Mouse (Mus musculus) MN1 (cell line): ENCODE measurements around the gene Fbp2.

Source experiments
- DNase-seq: peaks from one replicate; pipeline ENCODE4 v3.0.0-alpha.2; 2016; ENCODE audit warnings: low spot score

Fbp2 gene

DNA sequence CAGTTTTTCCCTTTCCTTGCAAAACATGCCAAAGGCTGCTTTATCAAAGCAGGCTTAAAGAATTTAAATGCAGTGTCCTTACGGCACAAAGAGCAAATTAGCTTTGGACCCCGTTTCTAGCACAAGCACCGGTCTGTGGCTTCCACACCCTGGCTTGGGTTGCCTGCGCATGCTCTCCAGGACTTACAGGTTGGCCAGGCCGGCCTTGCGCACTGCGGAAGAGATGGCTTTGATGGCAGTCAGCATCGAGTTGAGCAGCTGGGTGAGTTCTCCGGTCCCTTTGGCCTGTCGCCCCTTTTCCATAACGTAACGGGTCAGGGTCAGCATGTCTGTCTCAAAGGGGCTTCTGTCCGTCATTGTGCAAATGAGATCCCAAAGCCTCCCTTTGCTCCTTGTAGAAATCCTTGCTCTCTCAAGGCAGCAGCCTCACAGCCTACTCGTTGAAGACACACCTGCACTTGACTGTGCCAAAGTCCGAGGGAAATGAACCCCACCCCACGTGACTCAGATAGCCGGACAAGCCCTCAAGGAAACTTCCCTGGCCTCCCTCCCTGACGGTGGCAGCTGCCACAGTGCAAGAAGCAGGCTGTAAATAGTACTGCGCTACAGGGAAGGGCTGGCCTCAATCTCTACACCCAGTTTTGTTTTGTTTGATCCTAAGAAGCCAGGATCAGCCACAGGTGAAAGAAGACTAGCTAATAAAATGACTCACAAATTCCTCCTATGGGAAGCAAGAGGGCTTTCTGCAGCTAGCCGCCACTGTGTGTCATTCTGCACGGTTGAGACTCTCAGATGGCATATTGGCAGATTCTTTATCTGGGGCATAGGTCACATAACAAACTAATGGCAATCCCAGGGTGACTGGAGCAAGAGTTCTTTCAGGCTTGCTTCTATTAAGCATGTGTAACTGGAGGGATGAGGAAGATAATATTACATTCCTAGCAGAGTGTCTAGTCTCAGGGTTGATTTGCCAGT, at the start of gene Fbp2:
Gene Fbp2, minus strand, starts transcription at position 482 of the 975 bp plus-strand sequence.
- peak; percentile 25 for DNase-seq

DNA sequence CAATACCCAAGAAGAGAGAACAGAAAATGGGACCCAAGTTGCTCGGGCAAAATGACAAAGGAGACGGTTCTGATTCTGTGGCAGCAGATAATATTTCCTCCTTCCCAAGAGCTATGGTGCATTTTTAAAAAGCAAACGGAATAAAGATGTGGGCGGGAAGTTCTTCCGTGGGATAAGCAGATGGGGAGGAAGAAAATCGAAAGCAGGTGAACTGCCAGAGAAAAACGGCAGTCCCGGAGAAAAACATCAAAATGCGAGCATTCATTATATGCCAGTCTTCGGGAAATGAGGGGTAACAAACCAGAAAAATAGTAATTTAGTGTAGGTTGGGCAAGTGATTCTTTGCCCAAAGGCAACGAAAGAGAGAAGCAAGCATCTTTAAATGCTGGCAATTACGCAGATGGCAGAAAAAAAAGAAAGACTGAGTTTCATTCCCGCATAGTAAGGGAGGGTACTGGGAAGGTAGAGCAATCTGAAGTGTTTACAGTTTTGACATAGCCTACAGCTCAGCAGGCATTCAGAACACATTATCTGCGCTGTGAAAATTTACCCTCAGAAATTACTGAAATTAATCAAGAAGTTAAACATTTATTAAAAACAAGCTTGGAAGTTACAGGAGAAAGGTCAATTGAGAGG, 49.4 kb upstream of the Fbp2 start:
- no peak for DNase-seq

- DNase-seq: no peak
Observed at GRCm38 (mm10) chr13:62901139-62901538, 42.9 kb upstream of the Fbp2 start.

DNA sequence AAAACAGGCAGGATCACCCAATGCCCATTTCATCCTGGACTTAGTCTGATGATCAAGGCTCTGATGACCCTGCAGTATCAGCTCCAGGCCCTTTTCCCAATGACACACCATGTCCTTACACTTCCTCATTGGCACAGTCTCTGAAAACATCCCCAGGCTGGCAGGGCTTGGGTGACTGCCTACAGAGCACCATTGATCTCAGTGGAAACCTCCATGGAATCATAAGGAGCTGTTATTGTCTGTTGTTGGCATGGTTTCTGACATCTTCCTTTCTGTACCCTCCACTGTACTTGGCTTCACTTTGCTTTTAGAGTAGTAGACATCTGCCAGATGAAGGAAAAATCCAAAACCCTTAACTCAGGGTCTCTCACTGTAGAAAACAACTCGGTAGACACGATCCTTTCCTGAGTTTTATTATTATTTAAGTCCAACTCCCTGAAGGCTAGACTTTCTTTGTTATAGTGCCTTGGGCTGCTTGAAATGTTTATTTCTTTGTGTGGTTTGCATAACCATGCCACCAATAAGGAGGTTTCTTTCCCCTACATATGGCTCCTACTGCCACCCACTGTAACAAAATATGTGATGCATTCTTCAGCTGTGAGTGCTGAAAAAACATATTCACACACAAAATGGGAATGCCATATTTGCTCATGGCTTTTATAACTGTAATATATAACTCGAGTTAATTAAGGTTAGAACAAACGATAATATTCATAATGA, 39.9 kb upstream of the Fbp2 start:
- DNase-seq: no peak

GRCm38 (mm10) chr13:62893044-62893842, 35.0 kb upstream of the Fbp2 start:
- DNase-seq: no peak

GRCm38 (mm10) chr13:62889311-62889710, 31.1 kb upstream of the Fbp2 start:
- DNase-seq: no peak

DNA sequence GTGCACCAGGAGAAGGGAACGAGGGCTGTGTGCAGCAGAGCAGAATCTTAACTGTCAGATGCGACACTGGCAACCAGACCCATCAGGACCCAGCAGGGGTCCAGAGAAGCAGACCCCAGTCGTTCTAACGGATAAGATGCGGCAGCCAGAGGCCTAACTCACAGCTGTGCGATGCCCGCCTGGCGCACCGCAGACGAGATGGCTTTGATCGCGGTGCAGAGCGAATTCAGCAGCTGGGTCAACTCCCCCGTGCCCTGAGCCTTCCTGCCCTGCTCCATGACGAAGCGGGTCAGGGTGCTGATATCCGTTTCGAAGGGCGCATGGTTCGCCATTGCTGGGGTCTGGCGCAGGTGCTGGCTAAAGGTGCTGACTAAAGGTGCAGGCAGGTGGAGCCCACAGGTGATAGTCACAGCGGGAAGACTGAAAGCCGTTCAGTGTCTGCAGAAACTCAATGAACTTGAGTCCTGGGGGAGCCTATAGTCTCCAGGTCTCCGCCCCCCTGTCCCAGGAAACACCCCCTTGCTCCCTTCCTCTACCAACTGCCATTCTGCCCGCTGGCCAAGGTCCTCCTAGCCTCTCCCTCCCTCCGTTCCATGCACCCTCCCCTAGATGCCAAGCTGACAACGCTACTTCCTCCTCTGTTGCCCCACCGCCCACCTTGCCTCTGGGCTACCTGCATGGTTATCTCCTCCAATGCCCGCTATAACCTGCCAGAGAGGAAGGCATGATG, 29.7 kb upstream of the Fbp2 start, which contains the start of gene Fbp1:
Gene Fbp1, minus strand, starts transcription at position 571 of the 730 bp plus-strand sequence.
- no peak for DNase-seq

- no peak for DNase-seq
Observed at GRCm38 (mm10) chr13:62884536-62884935, 26.3 kb upstream of the Fbp2 start.

DNA sequence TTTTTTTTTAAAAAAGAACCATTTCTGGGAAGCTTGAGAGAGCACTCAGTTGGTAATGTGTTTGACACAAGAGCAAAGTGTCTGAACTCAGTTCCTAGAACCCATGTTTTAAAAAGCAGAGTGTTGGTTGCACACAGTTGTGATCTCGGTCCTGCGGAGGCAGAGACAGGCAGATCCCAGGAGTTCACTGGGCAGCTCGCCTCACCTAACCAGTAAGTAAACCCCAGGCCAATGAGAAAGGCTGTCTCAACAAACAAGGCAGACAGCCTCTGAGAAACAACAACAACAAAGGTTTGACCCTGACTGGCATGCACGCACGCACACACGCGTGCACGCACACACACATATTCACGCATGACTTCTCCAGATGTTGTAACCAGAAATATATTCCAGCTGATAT, 25.7 kb upstream of the Fbp2 start:
- no peak for DNase-seq

- no peak for DNase-seq
Observed at GRCm38 (mm10) chr13:62883436-62883835, 25.2 kb upstream of the Fbp2 start.

DNA sequence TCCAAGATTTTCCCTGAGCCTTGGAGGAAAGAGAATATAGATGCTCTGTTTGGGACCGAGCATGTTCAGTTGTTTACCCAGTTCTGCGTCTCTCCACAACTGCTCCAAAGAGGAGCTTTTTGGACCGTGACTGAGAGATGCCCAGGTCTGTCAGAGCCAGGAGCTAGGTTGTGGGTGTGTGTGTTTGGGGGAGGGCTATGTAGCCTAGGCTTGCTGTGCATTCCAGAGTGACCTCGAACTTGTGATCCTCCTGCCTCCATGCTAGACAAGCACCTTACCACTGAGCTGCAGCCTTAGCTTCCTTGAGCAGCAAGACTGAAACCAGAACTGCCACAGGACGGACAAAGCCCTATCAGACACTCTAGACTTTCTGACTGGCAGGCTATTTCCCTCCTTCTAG, 24.6 kb upstream of the Fbp2 start:
- no peak for DNase-seq

DNA sequence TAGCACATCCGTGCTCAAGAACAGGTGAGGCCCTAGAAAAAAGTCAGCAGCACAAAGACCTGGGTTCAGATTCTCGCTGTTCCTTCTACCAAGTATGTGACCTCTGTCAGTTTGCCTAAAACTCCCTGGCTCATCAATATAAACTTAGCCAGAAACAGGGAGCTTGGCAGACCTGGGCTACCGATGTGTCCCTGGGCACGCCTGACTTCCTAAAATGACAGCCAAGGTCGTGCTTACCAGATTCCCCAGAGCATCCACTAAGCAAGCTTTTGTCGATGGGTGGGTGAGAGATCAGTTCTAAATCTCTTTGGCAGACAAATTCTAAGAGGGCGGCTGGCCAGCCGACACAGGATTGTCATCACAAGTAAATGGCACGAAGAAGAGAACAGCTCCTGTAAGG, 23.1 kb upstream of the Fbp2 start:
- no peak for DNase-seq

DNA sequence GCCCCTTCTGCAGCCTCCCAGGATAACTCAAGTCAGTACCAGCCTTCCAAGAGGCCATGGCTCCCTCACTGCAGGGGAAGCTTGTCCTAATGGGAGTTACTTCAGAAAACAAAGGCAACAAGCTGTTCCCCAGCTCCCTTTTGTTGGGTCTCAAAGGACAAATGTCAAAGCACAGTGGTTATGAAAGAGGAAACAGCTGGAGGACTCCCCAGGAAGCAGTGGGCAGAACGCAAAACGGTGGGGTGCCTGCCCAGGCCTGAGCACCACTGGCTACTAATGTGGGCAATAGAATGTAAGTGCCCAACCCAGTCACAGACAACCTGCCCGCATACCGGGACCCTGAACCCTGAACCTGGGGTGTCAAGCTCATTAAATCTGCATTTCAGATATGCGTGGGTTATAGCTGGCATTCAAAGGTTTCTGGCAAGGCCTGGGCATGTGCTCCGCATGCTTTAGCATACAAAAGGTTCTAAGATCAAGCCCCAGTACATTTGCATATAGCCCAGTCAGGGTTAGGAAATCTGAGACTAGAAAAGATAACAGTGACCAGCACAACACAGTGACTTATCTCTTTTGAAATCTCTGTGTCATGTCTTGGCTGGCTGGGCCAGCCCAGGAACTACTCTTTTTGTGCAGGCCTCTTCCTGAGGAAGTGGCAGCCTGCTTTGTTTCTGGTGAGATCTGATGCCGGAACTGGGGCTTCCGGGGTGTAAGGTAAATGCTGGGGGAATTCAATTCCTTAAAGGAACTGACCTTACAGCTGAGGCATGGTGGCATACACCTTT, 21.8 kb upstream of the Fbp2 start:
- no peak for DNase-seq

DNA sequence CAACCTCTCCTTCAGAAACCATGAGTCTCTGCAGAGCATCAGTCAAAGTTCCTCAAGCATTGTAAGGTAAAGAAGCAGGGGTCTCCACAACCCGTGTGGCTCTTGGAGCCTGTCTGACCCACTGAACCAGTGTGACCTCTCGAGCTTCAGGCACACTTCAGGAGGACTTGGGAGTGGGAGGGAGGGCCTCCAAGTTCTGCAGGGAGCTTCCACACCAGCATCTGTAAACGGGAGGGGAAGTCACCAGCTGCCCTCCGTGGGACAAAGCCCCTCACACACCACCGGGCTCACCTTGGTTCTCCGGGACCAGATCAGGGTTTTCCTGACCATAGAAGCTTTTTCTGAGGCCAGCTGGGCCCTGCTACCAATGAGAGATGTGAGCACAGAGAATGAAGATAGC, 21.2 kb upstream of the Fbp2 start:
- no peak for DNase-seq

DNA sequence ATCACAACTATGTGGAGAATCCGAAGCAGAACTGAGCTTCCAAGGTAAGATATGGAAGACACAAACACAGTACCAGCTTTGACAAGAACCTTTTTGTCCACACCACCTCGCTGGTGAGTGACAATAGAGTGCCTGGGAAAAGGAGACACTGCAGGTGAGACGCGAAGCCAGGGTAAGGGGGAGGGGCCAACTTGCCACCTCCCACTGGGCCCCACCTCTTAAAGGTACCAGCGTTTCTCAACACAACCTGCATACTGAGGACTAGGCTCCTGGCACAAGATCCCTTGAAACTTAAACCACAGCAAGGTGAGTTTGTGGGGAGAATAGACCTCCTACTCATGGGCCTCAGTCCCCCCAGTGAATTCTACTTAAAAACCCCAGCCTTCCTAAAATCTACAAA, 19.0 kb upstream of the Fbp2 start:
- DNase-seq: no peak

GRCm38 (mm10) chr13:62876111-62876510, 17.9 kb upstream of the Fbp2 start:
- no peak for DNase-seq

DNA sequence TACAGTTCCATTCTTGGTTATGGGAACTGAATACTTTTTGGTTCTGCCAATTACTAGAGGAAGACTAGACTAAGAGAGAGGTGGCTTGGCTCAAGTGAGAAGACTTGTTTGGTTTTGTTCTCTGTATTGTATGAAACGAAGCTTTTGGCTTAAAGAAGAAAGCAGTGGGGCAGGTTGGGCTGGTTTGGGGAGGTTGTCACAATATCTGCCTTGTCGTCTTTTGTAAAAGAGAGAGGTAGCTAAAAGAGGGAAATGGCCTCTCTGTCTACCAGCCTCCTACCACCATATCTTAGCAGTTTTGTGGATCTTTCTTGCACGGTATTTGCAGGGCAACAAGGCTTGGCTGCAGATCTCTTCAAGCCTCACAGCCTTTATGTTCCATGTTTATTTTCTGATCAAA, 14.0 kb upstream of the Fbp2 start:
- no peak for DNase-seq

GRCm38 (mm10) chr13:62870605-62871004, 12.4 kb upstream of the Fbp2 start:
- DNase-seq: no peak

DNA sequence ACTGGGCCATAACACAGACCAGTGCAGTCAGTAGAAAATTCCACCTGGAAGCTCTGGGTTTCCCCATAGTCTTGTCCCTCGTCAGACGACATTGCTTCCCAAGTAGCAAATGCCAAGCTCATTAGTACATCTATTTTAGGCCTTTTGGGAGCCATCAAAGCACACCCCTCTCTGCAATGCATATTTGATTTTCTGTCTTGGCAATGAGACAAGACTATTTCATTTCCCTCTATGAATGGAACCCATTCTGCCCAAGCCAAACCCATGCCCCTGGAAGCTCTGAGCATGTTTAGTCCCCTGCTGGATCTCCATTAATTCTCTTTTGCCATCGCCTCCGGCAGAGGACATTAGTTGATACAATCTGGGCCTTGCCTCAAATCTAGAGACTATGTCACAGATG, 8.6 kb upstream of the Fbp2 start:
- DNase-seq: no peak

DNA sequence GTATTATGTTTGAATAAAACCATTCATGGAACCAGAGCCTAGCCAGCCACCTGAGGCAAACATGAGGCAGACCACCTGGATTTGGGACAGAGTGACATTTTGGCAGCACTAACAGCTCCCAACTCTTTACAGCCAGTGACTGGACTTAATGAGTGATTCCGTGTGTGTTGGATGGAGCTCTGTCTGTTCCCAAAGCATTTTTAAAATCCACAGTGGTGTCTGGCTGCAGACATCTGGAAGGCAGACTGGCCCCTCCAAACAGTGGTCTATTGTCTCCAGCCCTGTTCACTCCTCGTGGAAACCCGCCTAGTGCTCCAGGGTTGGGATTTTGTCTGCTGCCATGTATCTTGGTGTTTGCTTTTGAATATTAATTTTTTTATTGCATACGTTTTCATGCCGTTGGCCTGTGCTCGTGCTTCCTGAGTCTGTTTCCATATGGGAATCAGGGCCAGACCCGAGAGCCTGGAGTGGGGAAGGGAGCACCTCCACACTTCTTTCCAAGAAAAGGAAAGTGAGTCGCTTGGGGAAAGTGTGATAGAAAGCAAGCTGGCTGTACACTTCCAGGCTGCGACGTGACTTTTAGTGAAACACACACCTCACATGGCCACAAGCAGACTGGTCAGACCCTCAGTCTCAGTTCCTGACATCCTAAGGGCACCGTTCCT, 7.6 kb upstream of the Fbp2 start:
- no peak for DNase-seq
